Mouse (Mus musculus): ENCODE measurements around the gene E330021D16Rik. TPM values are rescaled to one million over a fixed set of nuclear protein-coding genes. Genes with fewer than 3 reads are reported as not detected.

The E330021D16Rik gene
- polyA plus RNA-seq, 1 experiment from 2014 or later: 3.0 TPM

DNA sequence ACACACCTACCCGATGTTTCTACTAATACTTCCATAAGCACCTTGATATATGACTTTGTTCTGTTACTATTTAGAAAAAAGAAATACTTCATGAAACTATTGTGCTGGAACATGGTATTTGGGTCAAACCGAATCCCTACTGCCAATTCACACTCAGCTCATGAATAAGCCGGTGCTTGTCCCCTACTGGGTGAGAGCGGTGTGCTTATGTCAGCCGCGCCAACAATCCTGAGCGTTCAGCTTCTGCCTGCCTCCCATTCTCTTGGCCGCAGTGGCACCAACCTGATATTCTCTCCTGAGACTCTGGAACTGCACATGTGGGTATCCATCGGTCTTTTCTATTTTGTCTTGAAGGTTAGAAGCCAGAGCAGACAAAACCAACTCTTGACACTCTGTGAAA, 18.5 kb downstream of the E330021D16Rik start:
- 91% methylated on average over 9 of the region's 9 CpGs for WGBS
- H3K4me1 ChIP-seq (ENCODE audit: insufficient read depth, low read length): no peaks in the 10 kb centered on the region
- H3K36me3 ChIP-seq (ENCODE audit: insufficient read depth, low read length): no peaks in the 10 kb centered on the region

DNA sequence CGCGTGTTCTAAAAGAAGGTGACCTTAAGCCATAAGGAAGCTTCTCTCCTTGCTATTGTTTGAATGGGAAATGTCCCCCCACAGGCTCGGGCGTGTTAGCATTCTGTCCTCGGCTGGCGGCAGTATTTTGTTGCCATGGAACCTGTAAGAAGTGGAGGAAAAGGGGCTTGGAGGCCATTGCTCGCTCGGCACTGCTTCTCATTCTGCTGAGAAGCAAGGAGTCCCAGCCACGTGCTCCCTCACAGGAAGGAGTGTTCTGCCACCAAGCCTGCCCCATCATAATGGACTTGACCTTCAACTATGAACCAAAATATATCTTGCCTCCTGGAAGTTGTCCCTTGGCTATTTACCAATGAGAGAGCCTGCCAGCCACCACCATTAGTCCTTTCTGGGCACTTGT, 25.1 kb downstream of the E330021D16Rik start:
- no peaks in the 10 kb centered on the region for H3K27me3 ChIP-seq (ENCODE audit: insufficient read depth, low read length)
- H3K9me3 ChIP-seq (ENCODE audit: low read length): peaks cover 8% of the 10 kb centered on the region
- no peaks in the 10 kb centered on the region for H3K36me3 ChIP-seq (ENCODE audit: insufficient read depth, low read length)
- WGBS: 76% methylated on average over 9 of the region's 9 CpGs
- no peak overlapping the region for H3K9ac ChIP-seq (replicated peaks; ENCODE audit: low read length)
- no peak overlapping the region for H3K4me3 ChIP-seq (ENCODE audit: low read length)
- no peak overlapping the region for H3K27ac ChIP-seq (ENCODE audit: low read length)
- no peak for ATAC-seq (ENCODE audit: low FRiP score, low TSS enrichment)
- no peak overlapping the region for H3K4me2 ChIP-seq (replicated peaks; ENCODE audit: low read depth, low read length)
- no peaks in the 10 kb centered on the region for H3K4me1 ChIP-seq (ENCODE audit: insufficient read depth, low read length)

More for the DNA sequence above, 18.5 kb downstream of the E330021D16Rik start:
- peaks cover 9% of the 10 kb centered on the region for H3K9me3 ChIP-seq (ENCODE audit: low read length)
- no peak overlapping the region for H3K27ac ChIP-seq (ENCODE audit: low read length)
- H3K9ac ChIP-seq (replicated peaks; ENCODE audit: low read length): no peak overlapping the region
- H3K27me3 ChIP-seq (ENCODE audit: insufficient read depth, low read length): no peaks in the 10 kb centered on the region
- no peak overlapping the region for H3K4me2 ChIP-seq (replicated peaks; ENCODE audit: low read depth, low read length)
- no peak for ATAC-seq (ENCODE audit: low FRiP score, low TSS enrichment)
- no peak overlapping the region for H3K4me3 ChIP-seq (ENCODE audit: low read length)

- Histone ChIP-seq H3K4me2 (replicated peaks; ENCODE audit: low read depth, low read length) (no peak overlapping the region), H3K36me3 (ENCODE audit: insufficient read depth, low read length) (no peaks in the 10 kb centered on the region), H3K4me1 (ENCODE audit: insufficient read depth, low read length) (no peaks in the 10 kb centered on the region), H3K27ac (ENCODE audit: low read length) (no peak overlapping the region), H3K4me3 (ENCODE audit: low read length) (no peak overlapping the region), H3K9me3 (ENCODE audit: low read length) (no peaks in the 10 kb centered on the region; the same call in 1 of the 2 replicates), H3K9ac (replicated peaks; ENCODE audit: low read length) (no peak overlapping the region), H3K27me3 (ENCODE audit: insufficient read depth, low read length) (no peaks in the 10 kb centered on the region)
- WGBS: 85% methylated on average over 7 of the region's 7 CpGs
- no peak for ATAC-seq (ENCODE audit: low FRiP score, low TSS enrichment)
These were observed 30.1 kb downstream of the E330021D16Rik start for GRCm38 (mm10) chr6:136385287-136385686.

DNA sequence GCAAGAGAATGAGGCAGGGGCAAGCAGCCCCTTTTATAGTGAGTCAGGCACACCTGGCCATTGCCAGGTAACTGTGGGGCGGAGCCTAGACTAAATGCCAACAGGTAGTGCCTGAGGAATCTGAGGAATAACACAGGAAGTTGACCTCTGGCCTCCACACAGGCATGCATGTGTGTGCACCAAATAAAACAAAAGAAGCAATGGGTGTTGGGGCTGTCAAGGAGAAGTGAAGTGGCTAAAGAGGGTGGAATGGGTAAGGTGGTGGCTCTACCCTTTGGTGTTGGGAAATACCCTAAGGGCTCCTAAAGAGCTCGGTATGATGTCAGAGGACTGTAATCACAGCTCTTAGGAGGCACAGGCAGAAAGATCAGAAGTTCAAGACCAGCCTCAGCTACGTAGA, 32.2 kb downstream of the E330021D16Rik start:
- Histone ChIP-seq H3K27ac (ENCODE audit: low read length) (no peak overlapping the region), H3K4me2 (replicated peaks; ENCODE audit: low read depth, low read length) (no peak overlapping the region), H3K36me3 (ENCODE audit: insufficient read depth, low read length) (no peaks in the 10 kb centered on the region), H3K27me3 (ENCODE audit: insufficient read depth, low read length) (no peaks in the 10 kb centered on the region), H3K4me3 (ENCODE audit: low read length) (no peak overlapping the region), H3K9ac (replicated peaks; ENCODE audit: low read length) (no peak overlapping the region), H3K4me1 (ENCODE audit: insufficient read depth, low read length) (no peaks in the 10 kb centered on the region), H3K9me3 (ENCODE audit: low read length) (peaks cover 6% of the 10 kb centered on the region; the same call in 1 of the 2 replicates)
- no peak for ATAC-seq (ENCODE audit: low FRiP score, low TSS enrichment)
- WGBS: 86% methylated on average over 3 of the region's 3 CpGs

GRCm38 (mm10) chr6:136376097-136376496, 39.3 kb downstream of the E330021D16Rik start:
- Histone ChIP-seq H3K27me3 (ENCODE audit: insufficient read depth, low read length) (no peaks in the 10 kb centered on the region), H3K27ac (ENCODE audit: low read length) (no peak overlapping the region), H3K9me3 (ENCODE audit: low read length) (peaks cover 6% of the 10 kb centered on the region; the same call in 1 of the 2 replicates), H3K9ac (replicated peaks; ENCODE audit: low read length) (no peak overlapping the region), H3K4me3 (ENCODE audit: low read length) (no peak overlapping the region), H3K4me2 (replicated peaks; ENCODE audit: low read depth, low read length) (no peak overlapping the region), H3K4me1 (ENCODE audit: insufficient read depth, low read length) (no peaks in the 10 kb centered on the region), H3K36me3 (ENCODE audit: insufficient read depth, low read length) (no peaks in the 10 kb centered on the region)
- ATAC-seq (ENCODE audit: low FRiP score, low TSS enrichment): no peak

DNA sequence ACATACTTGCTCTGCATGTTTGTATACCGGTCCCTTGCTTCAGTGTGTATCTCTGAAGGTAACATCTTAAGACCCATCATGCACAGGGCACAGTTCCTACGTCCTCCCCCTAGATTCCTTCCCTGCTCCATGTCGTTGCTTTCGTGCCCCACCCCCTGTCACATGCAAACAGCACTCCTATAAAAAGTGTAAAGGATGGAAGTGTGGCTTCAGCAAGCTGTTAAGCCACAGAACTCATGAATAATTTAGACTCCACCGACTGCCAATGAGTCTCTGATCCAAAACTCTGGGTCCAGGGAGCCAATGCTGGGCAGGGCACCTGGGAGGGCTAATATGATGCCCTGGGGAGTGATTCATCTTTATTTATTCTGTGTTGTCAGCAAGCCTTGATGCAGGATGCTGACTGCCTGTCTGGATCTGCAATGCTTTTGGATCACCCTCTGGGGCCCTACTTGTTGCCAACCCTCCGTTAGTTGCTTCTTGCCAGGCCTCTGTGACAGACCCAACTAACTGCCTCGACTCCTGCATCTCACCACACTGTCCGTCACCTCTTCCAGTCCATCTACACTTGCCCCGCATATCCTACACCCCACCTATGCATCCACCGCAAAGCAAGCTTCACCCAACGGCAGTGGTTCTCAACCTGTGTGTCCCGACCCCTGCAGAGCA, 50.8 kb downstream of the E330021D16Rik start:
- no peaks in the 10 kb centered on the region for H3K4me1 ChIP-seq (ENCODE audit: insufficient read depth, low read length)
- H3K36me3 ChIP-seq (ENCODE audit: insufficient read depth, low read length): no peaks in the 10 kb centered on the region
- H3K27ac ChIP-seq (ENCODE audit: low read length): no peak overlapping the region
- 75% methylated on average over 12 of the region's 12 CpGs for WGBS
- H3K4me3 ChIP-seq (ENCODE audit: low read length): no peak overlapping the region
- no peak overlapping the region for H3K9ac ChIP-seq (replicated peaks; ENCODE audit: low read length)
- no peak overlapping the region for H3K4me2 ChIP-seq (replicated peaks; ENCODE audit: low read depth, low read length)
- ATAC-seq (ENCODE audit: low FRiP score, low TSS enrichment): no peak
- H3K27me3 ChIP-seq (ENCODE audit: insufficient read depth, low read length): no peaks in the 10 kb centered on the region
- no peaks in the 10 kb centered on the region for H3K9me3 ChIP-seq (ENCODE audit: low read length)

DNA sequence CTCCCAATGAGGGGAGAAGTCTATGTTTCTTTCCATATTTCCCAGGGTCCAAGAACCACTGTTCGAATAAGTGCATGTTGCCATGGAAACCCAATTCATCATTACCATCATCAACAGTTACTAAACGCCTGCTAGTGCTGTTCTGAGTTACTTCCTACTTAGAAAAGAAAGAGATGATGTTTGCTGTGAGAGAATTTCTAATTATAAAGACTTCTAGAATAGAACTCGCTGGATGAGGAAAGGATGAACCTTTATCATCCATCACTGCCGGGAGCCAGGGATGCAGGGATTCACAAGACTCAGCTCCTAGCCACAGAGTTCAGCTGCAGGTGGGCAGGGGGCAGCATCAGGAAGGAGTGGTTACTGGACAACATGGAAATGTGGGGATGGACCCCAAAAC, 51.4 kb downstream of the E330021D16Rik start:
- no peak for ATAC-seq (ENCODE audit: low FRiP score, low TSS enrichment)

GRCm38 (mm10) chr6:136363313-136363712, 52.1 kb downstream of the E330021D16Rik start:
- Histone ChIP-seq H3K4me1 (ENCODE audit: insufficient read depth, low read length) (no peaks in the 10 kb centered on the region), H3K27ac (ENCODE audit: low read length) (no peak overlapping the region), H3K27me3 (ENCODE audit: insufficient read depth, low read length) (no peaks in the 10 kb centered on the region), H3K36me3 (ENCODE audit: insufficient read depth, low read length) (no peaks in the 10 kb centered on the region), H3K4me3 (ENCODE audit: low read length) (no peak overlapping the region), H3K9ac (replicated peaks; ENCODE audit: low read length) (no peak overlapping the region), H3K9me3 (ENCODE audit: low read length) (no peaks in the 10 kb centered on the region), H3K4me2 (replicated peaks; ENCODE audit: low read depth, low read length) (no peak overlapping the region)
- 90% methylated on average over 8 of the region's 8 CpGs for WGBS
- no peak for ATAC-seq (ENCODE audit: low FRiP score, low TSS enrichment)

More for the DNA sequence above, 51.4 kb downstream of the E330021D16Rik start:
- H3K9me3 ChIP-seq (ENCODE audit: low read length): no peaks in the 10 kb centered on the region
- H3K4me1 ChIP-seq (ENCODE audit: insufficient read depth, low read length): no peaks in the 10 kb centered on the region
- no peak overlapping the region for H3K4me3 ChIP-seq (ENCODE audit: low read length)
- no peak overlapping the region for H3K27ac ChIP-seq (ENCODE audit: low read length)
- H3K9ac ChIP-seq (replicated peaks; ENCODE audit: low read length): no peak overlapping the region
- H3K27me3 ChIP-seq (ENCODE audit: insufficient read depth, low read length): no peaks in the 10 kb centered on the region
- no peak overlapping the region for H3K4me2 ChIP-seq (replicated peaks; ENCODE audit: low read depth, low read length)
- no peaks in the 10 kb centered on the region for H3K36me3 ChIP-seq (ENCODE audit: insufficient read depth, low read length)
- 79% methylated on average over 4 of the region's 4 CpGs for WGBS

GRCm38 (mm10) chr6:136358471-136358870, 56.9 kb downstream of the E330021D16Rik start:
- ATAC-seq (ENCODE audit: low FRiP score, low TSS enrichment): no peak
- Histone ChIP-seq H3K27me3 (ENCODE audit: insufficient read depth, low read length) (no peaks in the 10 kb centered on the region), H3K9ac (replicated peaks; ENCODE audit: low read length) (no peak overlapping the region), H3K4me3 (ENCODE audit: low read length) (no peak overlapping the region), H3K4me2 (replicated peaks; ENCODE audit: low read depth, low read length) (no peak overlapping the region), H3K4me1 (ENCODE audit: insufficient read depth, low read length) (no peaks in the 10 kb centered on the region), H3K9me3 (ENCODE audit: low read length) (no peaks in the 10 kb centered on the region), H3K27ac (ENCODE audit: low read length) (no peak overlapping the region), H3K36me3 (ENCODE audit: insufficient read depth, low read length) (no peaks in the 10 kb centered on the region)
- WGBS: 62% methylated on average over 5 of the region's 5 CpGs

- no peaks in the 10 kb centered on the region for H3K27me3 ChIP-seq (ENCODE audit: insufficient read depth, low read length)
- WGBS: 34% methylated on average over 11 of the region's 11 CpGs
- H3K4me1 ChIP-seq (ENCODE audit: insufficient read depth, low read length): no peaks in the 10 kb centered on the region
- H3K9me3 ChIP-seq (ENCODE audit: low read length): no peaks in the 10 kb centered on the region
- H3K27ac ChIP-seq (ENCODE audit: low read length): no peak overlapping the region
- no peak overlapping the region for H3K4me3 ChIP-seq (ENCODE audit: low read length)
- H3K9ac ChIP-seq (replicated peaks; ENCODE audit: low read length): no peak overlapping the region
- no peaks in the 10 kb centered on the region for H3K36me3 ChIP-seq (ENCODE audit: insufficient read depth, low read length)
- peak; percentile 35; the same call in 1 of the 2 replicates for ATAC-seq (ENCODE audit: low FRiP score, low TSS enrichment)
- no peak overlapping the region for H3K4me2 ChIP-seq (replicated peaks; ENCODE audit: low read depth, low read length)
These were observed 61.8 kb downstream of the E330021D16Rik start for GRCm38 (mm10) chr6:136353399-136354184.

Measured in kidney, embryonic 16.5 days (tissue).